Mouse (Mus musculus) intestine, postnatal 0 days (tissue): Measurements from ENCODE around the gene Pik3cb. TPM values are rescaled to one million over a fixed set of nuclear protein-coding genes. Genes with fewer than 3 reads are reported as not detected.

ENCODE experiments used
- ATAC-seq: fragments of 200-750 bp; cut with Nextera tagmentation; 2 replicates; pipeline ENCODE4 v1.8.0; 2017; ENCODE audit warnings: mild to moderate bottlenecking, moderate TSS enrichment, moderate library complexity
- H3K27ac ChIP-seq: fragments of 300-500 bp; sonication (generic); 2 replicates; pipeline ENCODE4 v1.5.1; 2014; ENCODE audit warnings: mild to moderate bottlenecking, low read depth, low read length, moderate library complexity
- H3K27me3 ChIP-seq: fragments of 300-500 bp; sonication (generic); replicated peaks from 2 replicates; pipeline ENCODE4 v1.6.1; 2014; ENCODE audit warnings: low read length, mixed read lengths; ENCODE audit not compliant: control insufficient read depth, insufficient read depth
- H3K36me3 ChIP-seq: fragments of 300-500 bp; sonication (generic); 2 replicates; pipeline ENCODE4 v1.6.1; 2014; ENCODE audit warnings: mild to moderate bottlenecking, moderate library complexity; ENCODE audit not compliant: control insufficient read depth, insufficient read depth
- H3K4me1 ChIP-seq: fragments of 300-500 bp; sonication (generic); replicated peaks from 2 replicates; pipeline ENCODE4 v1.6.1; 2014; ENCODE audit warnings: antibody characterized with exemption, low read length, mixed read lengths; ENCODE audit not compliant: control insufficient read depth, insufficient read depth
- H3K4me2 ChIP-seq: fragments of 300-500 bp; sonication (generic); replicated peaks from 2 replicates; pipeline ENCODE4 v1.6.1; 2014; ENCODE audit warnings: low read depth, mild to moderate bottlenecking, moderate library complexity
- H3K4me3 ChIP-seq: fragments of 300-500 bp; sonication (generic); 2 replicates; pipeline ENCODE4 v1.5.1; 2014; ENCODE audit warnings: low read depth, low read length
- H3K9ac ChIP-seq: fragments of 300-500 bp; sonication (generic); 2 replicates; pipeline ENCODE4 v1.6.1; 2014; ENCODE audit warnings: mild to moderate bottlenecking, low read depth, low read length
- H3K9me3 ChIP-seq: fragments of 300-500 bp; sonication (generic); 2 replicates; pipeline ENCODE4 v1.6.1; 2016; ENCODE audit warnings: mixed run types; ENCODE audit not compliant: control insufficient read depth
- CTCF ChIP-seq: sonication (generic); IDR thresholded peaks from 2 replicates; pipeline ENCODE4 v1.5.1; 2016; ENCODE audit warnings: low read depth, mild to moderate bottlenecking, control low read depth, antibody characterized with exemption, moderate library complexity
- WGBS: fragments of 180-500 bp; shearing (Covaris S2); extraction: QIAGEN DNeasy Blood & Tissue Kit; methylation state at CpG from one replicate; pipeline ENCODE4 v1.1.7; 2014; 5-methylcytosine and 5-hydroxymethylcytosine counted together
- polyA plus RNA-seq: library from polyadenylated mRNA; unstranded; fragments of >200 nt; fragmentation: Nextera tagmentation; extraction: Ambion mirVana; gene quantifications from 2 replicates; pipeline ENCODE4 v1.2.1, GENCODE M21; 2015

Pik3cb gene
- polyA plus RNA-seq, 1 experiment from 2014 or later, result 1.2 TPM

- 0 out of 2 replicates have a peak, but pooled peaks cover 9% of the 10 kb centered on the region for H3K27me3 ChIP-seq
- WGBS, result 61% methylated on average over 3 of the region's 3 CpGs
- no peak overlapping the region for H3K4me3 ChIP-seq
- TF ChIP-seq CTCF, result no peak
- H3K4me2 ChIP-seq, result peak overlapping the region; percentile 83
- no peak overlapping the region for H3K9ac ChIP-seq
- ATAC-seq, result no peak
- no peaks in the 10 kb centered on the region for H3K36me3 ChIP-seq
- H3K9me3 ChIP-seq, result no peaks in the 10 kb centered on the region
- no peaks in the 10 kb centered on the region for H3K4me1 ChIP-seq
- H3K27ac ChIP-seq, result no peak overlapping the region
Observed at GRCm38 (mm10) chr9:99141171-99141570, 750 bp upstream of the Pik3cb start.

- under 1% methylated on average over 67 of the region's 77 CpGs for WGBS
- peak overlapping the region; percentile 64 for H3K27ac ChIP-seq
- H3K9me3 ChIP-seq, result no peaks in the 10 kb centered on the region
- H3K36me3 ChIP-seq, result no peaks in the 10 kb centered on the region
- no peak for TF ChIP-seq CTCF
- no peaks in the 10 kb centered on the region for H3K4me1 ChIP-seq
- H3K4me3 ChIP-seq, result peak overlapping the region; percentile 87
- H3K9ac ChIP-seq, result peak overlapping the region; percentile 77
- peak; percentile 83 for ATAC-seq
- H3K27me3 ChIP-seq, result 0 out of 2 replicates have a peak, but pooled peaks cover 9% of the 10 kb centered on the region
- H3K4me2 ChIP-seq, result peak overlapping the region; percentile 83
Observed at GRCm38 (mm10) chr9:99139194-99140023, 1.0 kb downstream of the Pik3cb start.

GRCm38 (mm10) chr9:99137301-99137700 is 3.1 kb downstream of the Pik3cb start:
- no peak overlapping the region for H3K4me3 ChIP-seq
- H3K4me1 ChIP-seq, result no peaks in the 10 kb centered on the region
- no peaks in the 10 kb centered on the region for H3K36me3 ChIP-seq
- TF ChIP-seq CTCF, result no peak
- no peak overlapping the region for H3K9ac ChIP-seq
- ATAC-seq, result no peak
- no peak overlapping the region for H3K4me2 ChIP-seq
- 53% methylated on average over 5 of the region's 5 CpGs for WGBS
- H3K27me3 ChIP-seq, result 0 out of 2 replicates have a peak, but pooled peaks cover 8% of the 10 kb centered on the region
- no peak overlapping the region for H3K27ac ChIP-seq
- no peaks in the 10 kb centered on the region for H3K9me3 ChIP-seq

GRCm38 (mm10) chr9:99131951-99132470 is 8.4 kb downstream of the Pik3cb start:
- Histone ChIP-seq H3K36me3 (no peaks in the 10 kb centered on the region), H3K4me2 (no peak overlapping the region), H3K4me1 (no peaks in the 10 kb centered on the region), H3K27me3 (no peaks in the 10 kb centered on the region), H3K9me3 (no peaks in the 10 kb centered on the region), H3K27ac (no peak overlapping the region), H3K4me3 (no peak overlapping the region), H3K9ac (no peak overlapping the region)
- WGBS, result 42% methylated on average over 3 of the region's 3 CpGs
- ATAC-seq, result no peak
- TF ChIP-seq CTCF, result no peak

- Histone ChIP-seq H3K9me3 (no peaks in the 10 kb centered on the region), H3K4me1 (no peaks in the 10 kb centered on the region), H3K9ac (no peak overlapping the region), H3K27me3 (no peaks in the 10 kb centered on the region), H3K4me3 (no peak overlapping the region), H3K27ac (no peak overlapping the region), H3K36me3 (no peaks in the 10 kb centered on the region), H3K4me2 (no peak overlapping the region)
- ATAC-seq, result no peak
- 78% methylated on average over 4 of the region's 4 CpGs for WGBS
- TF ChIP-seq CTCF, result no peak
Observed at GRCm38 (mm10) chr9:99131119-99131518, 9.3 kb downstream of the Pik3cb start.

GRCm38 (mm10) chr9:99127578-99127977 is 12.8 kb downstream of the Pik3cb start:
- H3K9me3 ChIP-seq, result no peaks in the 10 kb centered on the region
- 89% methylated on average over 7 of the region's 7 CpGs for WGBS
- H3K27me3 ChIP-seq, result no peaks in the 10 kb centered on the region
- no peak overlapping the region for H3K4me2 ChIP-seq
- TF ChIP-seq CTCF, result no peak
- no peak overlapping the region for H3K4me3 ChIP-seq
- H3K4me1 ChIP-seq, result no peaks in the 10 kb centered on the region
- no peak for ATAC-seq
- H3K27ac ChIP-seq, result no peak overlapping the region
- no peaks in the 10 kb centered on the region for H3K36me3 ChIP-seq
- H3K9ac ChIP-seq, result no peak overlapping the region
